Mouse (Mus musculus) CH12.LX (cell line): ENCODE measurements around the gene Hsp90ab1.

Source experiments
- CHD2 ChIP-seq: IDR thresholded peaks from 2 replicates; pipeline ENCODE4 v1.6.1; 2011; ENCODE audit warnings: low read length, improper control_type of control experiment
- CTCF ChIP-seq, 2 experiments: IDR thresholded peaks in 1 of 2; conservative IDR thresholded peaks in 1 of 2; 2 replicates each; pipeline ENCODE4 v1.5.1; 2011 to 2012; ENCODE audit warnings: low read depth in 2 of 2, low read length in 2 of 2, improper control_type of control experiment in 1 of 2, inconsistent platforms in 1 of 2, mild to moderate bottlenecking in 1 of 2, moderate library complexity in 1 of 2
- MAFK ChIP-seq: IDR thresholded peaks from 2 replicates; pipeline ENCODE4 v1.6.1; 2011; ENCODE audit warnings: low read length, improper control_type of control experiment; ENCODE audit not compliant: insufficient replicate concordance
- MEF2A ChIP-seq: IDR thresholded peaks from 2 replicates; pipeline ENCODE4 v1.6.1; 2014; ENCODE audit warnings: low read depth, mild to moderate bottlenecking, inconsistent platforms, low read length, improper control_type of control experiment, borderline replicate concordance
- POLR2A ChIP-seq: IDR thresholded peaks from 2 replicates; pipeline ENCODE4 v1.6.1; 2011; ENCODE audit warnings: low read depth, mild to moderate bottlenecking, improper control_type of control experiment, low read length
- RAD21 ChIP-seq: IDR thresholded peaks from 2 replicates; pipeline ENCODE4 v1.6.1; 2011; ENCODE audit warnings: low read depth, mild to moderate bottlenecking, low read length, improper control_type of control experiment, moderate library complexity

GRCm38 (mm10) chr17:45555452-45556106, 17.5 kb downstream of the Hsp90ab1 start, which contains the start of gene Nfkbie:
- TF ChIP-seq MAFK (peak; percentile 29; the same call in 1 of the 2 replicates), MEF2A (peak; percentile 66; the same call in 1 of the 2 replicates), CTCF (conservative IDR thresholded peaks at IDR 0.05 in 1 of 2, IDR thresholded peaks at IDR 0.05 in 1 of 2; ENCODE audit: low read depth in 2 of 2, low read length in 2 of 2) (no peak), POLR2A (peak; percentile 93), RAD21 (no peak), CHD2 (peak; percentile 60; the same call in 1 of the 2 replicates)
